Mouse (Mus musculus) left cerebral cortex, postnatal 10 days (tissue): ENCODE results near the gene Fbxo45. TPM values are rescaled to one million over a fixed set of nuclear protein-coding genes. Genes with fewer than 3 reads are reported as not detected.

Experiments
- DNase-seq, 2 experiments: peaks; one replicate each; pipeline ENCODE4 v3.0.0; 2021 to 2022; ENCODE audit warnings: low spot score in 2 of 2, mixed read lengths in 1 of 2; ENCODE audit errors: extremely low spot score in 1 of 2
- intact Hi-C: fragments of 180-260 bp; cut with DNase I; formaldehyde crosslinking; loops from one replicate; pipeline ENCODE4 v1.15.1; 2025
- microRNA-seq: library from miRNA; unstranded; fragments of <30 nt; microRNA quantifications from one replicate; pipeline ENCODE4 v1.2.0, GENCODE M21; 2022
- total RNA-seq, 2 experiments: library from RNA; stranded (reverse); gene quantifications; 2 replicates each; pipeline ENCODE4 v1.2.3; 2021

Gene Fbxo45
- total RNA-seq, 2 experiments from 2014 or later, result 39.7 to 39.8 TPM

- intact Hi-C loops, result no loop called here
- DNase-seq, result peak in 1 of 2 experiments; percentile 16
Observed at GRCm38 (mm10) chr16:32214804-32215576, 32.0 kb downstream of the Fbxo45 start.

DNA sequence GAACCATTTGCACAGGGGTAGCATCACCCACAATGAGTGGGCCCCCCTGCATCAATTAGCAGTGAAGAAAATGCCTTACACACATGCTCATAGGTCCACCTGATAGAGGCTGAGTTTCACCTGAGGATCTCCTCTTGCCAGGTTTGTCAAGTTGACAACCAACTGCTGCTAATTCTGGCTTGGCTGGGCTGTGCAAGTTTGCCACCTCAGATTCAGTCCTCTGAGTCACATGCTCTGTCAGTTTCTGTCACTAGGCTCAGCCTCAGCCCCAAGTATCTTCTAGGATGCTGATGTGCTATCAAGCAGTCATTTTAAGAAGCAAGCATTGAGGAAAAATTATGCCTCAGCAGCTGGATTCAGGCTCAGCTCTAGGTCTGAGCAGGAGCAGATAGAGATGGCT lies 32.8 kb downstream of the Fbxo45 start:
- intact Hi-C loops, result no loop called here
- no peak for DNase-seq

DNA sequence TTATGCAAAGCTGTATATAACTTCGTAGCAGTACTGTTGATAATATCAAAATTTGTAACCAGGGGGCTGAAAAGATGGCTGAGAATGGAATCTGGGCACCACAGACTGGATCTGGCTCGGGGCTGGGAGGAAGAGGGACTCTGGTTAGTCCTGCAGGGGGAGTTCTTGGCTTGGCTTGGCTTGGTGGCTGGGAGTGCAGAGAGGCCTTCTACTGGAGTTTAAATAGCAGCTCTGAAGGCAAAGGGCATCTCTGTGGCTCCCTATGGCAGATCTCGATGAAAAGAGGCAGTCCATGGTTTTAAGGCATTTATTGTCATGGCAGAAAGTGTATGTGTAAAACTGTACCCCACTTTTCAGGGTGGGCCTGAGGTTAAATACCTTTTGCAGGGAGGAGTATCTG lies 42.1 kb downstream of the Fbxo45 start:
- intact Hi-C loops, result loop anchor here (10.0 kb wide), 1 partner anchor 90 kb away; no protein-coding TSS in a partner anchor
- no peak for DNase-seq

DNA sequence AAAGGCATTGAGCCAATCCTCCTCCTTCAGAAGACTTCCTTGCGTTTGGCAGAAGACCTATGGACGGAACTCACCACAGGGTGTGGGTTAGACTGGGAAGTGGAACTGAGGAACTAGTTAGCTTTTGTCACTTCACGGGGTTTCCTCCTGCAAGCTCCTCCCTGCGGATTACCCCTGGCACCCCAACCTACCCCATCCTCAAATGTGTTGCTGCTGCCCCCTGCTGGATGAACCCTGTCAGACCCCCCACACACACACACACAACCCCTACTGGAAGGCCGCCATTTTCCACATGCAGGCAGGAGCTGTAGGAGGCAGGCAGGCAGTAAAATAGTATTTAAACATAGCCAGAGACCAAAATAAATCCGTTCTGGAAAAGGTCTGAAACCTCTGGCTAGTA lies 44.3 kb downstream of the Fbxo45 start:
- DNase-seq, result peak; percentile 20 to 81
- intact Hi-C loops, result loop anchor here (10.0 kb wide), 1 partner anchor 88 kb away; no protein-coding TSS in a partner anchor

- DNase-seq, result no peak
- intact Hi-C loops, result loop anchor here (10.0 kb wide), 1 partner anchor 86 kb away; no protein-coding TSS in a partner anchor
Observed at GRCm38 (mm10) chr16:32201004-32201325, 46.0 kb downstream of the Fbxo45 start.

DNA sequence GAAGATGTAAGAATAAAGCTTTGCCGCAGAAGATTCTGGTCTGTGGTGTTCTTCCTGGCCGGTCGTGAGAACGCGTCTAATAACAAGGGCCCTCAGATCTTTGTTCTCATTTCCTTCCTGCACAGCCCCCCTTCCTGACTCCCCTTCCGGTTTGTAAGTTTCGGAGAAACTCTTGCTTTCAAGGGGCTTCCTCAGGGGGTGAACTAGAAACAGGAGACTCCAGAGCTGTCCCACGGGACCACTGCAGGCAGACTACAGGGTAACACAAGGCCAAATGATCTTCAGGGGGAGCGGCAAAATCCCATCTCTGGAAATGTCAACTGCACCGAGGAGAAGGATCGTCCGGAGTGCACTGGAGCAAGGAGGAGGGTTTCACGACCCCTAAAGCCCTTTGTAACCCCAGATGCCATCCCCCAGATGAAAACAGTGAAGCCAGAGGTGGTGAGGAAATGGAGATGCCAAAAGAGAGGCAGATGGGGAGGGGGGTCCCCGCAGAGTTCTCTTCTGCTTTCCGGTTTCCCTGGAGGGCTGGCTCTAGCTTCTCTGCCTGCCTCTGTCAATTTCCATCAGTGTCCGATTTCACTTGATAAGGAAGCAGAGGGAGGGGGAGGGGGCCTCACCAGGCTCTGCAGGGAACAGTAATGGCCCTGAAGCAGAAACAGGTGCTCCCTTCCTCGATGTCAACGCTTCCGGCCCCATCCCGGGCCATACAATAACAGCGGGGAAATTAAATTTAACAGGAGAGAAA lies 46.5 kb downstream of the Fbxo45 start:
- DNase-seq, result peak in 1 of 2 experiments; percentile 75
- intact Hi-C loops, result loop anchor here (10.0 kb wide), 1 partner anchor 86 kb away; no protein-coding TSS in a partner anchor

GRCm38 (mm10) chr16:32190011-32190441 lies 56.9 kb downstream of the Fbxo45 start:
- DNase-seq, result no peak
- intact Hi-C loops, result no loop called here

- intact Hi-C loops, result no loop called here
- DNase-seq, result peak in 1 of 2 experiments; percentile 56
Observed at GRCm38 (mm10) chr16:32189109-32189508, 57.8 kb downstream of the Fbxo45 start.

DNA sequence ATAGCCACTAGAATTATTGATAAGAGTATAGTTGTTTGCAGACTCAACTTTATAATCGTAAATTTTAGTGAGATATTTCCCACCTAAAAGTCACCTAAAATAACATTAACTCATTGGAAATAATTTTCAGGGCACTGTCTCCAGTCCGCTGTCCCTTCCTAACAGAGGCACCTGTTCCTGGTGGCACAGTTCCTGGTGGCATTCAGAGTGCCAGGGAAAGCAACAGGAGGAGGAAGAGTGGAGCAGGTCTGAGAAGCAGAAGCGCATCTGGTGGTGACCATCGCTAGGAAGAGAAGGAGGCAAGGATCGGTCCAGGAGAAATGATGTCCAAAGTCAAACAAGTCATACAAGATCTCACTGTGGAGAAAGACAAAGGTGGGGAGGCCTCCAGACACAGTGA lies 60.9 kb downstream of the Fbxo45 start:
- DNase-seq, result no peak
- intact Hi-C loops, result no loop called here

Small RNAs within 50 kb of the gene (microRNA-seq; reads per million reads assigned to microRNA genes)
- not detected for gene Mir1946a

Other genes with a start within 250 kb of the Fbxo45 start
- 10 to 100 TPM; 41.7 to 43.8 TPM for gene Senp5, start 243.9 kb downstream of the Fbxo45 start, total RNA-seq
- 10 to 100 TPM; 29.0 to 30.5 TPM for gene Pak2, start 167.8 kb downstream of the Fbxo45 start, total RNA-seq
- gene Pigx, start 147.4 kb downstream of the Fbxo45 start, total RNA-seq, result 10 to 100 TPM; 27.7 to 33.5 TPM
- 10 to 100 TPM; 59.0 to 63.1 TPM for gene Cep19, start 147.4 kb downstream of the Fbxo45 start, total RNA-seq
- 10 to 100 TPM in 1 of 2 experiments, 1 to 10 TPM in 1; 7.3 to 10.3 TPM for gene Nrros, start 81.6 kb downstream of the Fbxo45 start, total RNA-seq
- gene Bex6, start 67.3 kb downstream of the Fbxo45 start, total RNA-seq, result not detected
- 10 to 100 TPM; 11.3 to 13.3 TPM for gene Wdr53, start 69 bp upstream of the Fbxo45 start, total RNA-seq
- gene Smco1, start 24.3 kb upstream of the Fbxo45 start, total RNA-seq, result not detected
- 10 to 100 TPM; 29.6 to 34.4 TPM for gene Rnf168, start 30.3 kb upstream of the Fbxo45 start, total RNA-seq
- gene Ubxn7, start 85.1 kb upstream of the Fbxo45 start, total RNA-seq, result 10 to 100 TPM; 52.5 to 59.5 TPM
- under 1 TPM in 1 of 2 experiments, not detected in 1; 0.28 TPM for gene Tm4sf19, start 153.3 kb upstream of the Fbxo45 start, total RNA-seq
- 10 to 100 TPM; 13.9 to 16.1 TPM for gene Tctex1d2, start 172.5 kb upstream of the Fbxo45 start, total RNA-seq
- gene Pcyt1a, start 183.8 kb upstream of the Fbxo45 start, total RNA-seq, result 10 to 100 TPM; 44.1 to 44.3 TPM
- gene Slc51a, start 240.7 kb upstream of the Fbxo45 start, total RNA-seq, result not detected
- not detected for gene Zdhhc19, start 249.1 kb upstream of the Fbxo45 start, total RNA-seq